Mouse (Mus musculus) neural tube, embryonic 13.5 days (tissue): ENCODE measurements at regions not wholly inside any gene's neighbourhood (a gene's known extent, or its start where the extent isn't known, plus 50 kb on each side); places are given as distances from the start of the nearest gene placed in this dataset.

Source experiments
- ATAC-seq: fragments of 200-750 bp; cut with Nextera tagmentation; 2 replicates; pipeline ENCODE4 v1.8.0; 2017; ENCODE audit warnings: low read depth, mild to moderate bottlenecking, moderate TSS enrichment, moderate library complexity
- H3K27ac ChIP-seq: fragments of 300-500 bp; sonication (generic); replicated peaks from 2 replicates; pipeline ENCODE4 v1.5.1; 2015; ENCODE audit warnings: moderate library complexity, mild to moderate bottlenecking, inconsistent platforms
- H3K27me3 ChIP-seq: fragments of 300-500 bp; sonication (generic); 2 replicates; pipeline ENCODE4 v1.6.1; 2015; ENCODE audit warnings: mild to moderate bottlenecking, inconsistent platforms
- H3K36me3 ChIP-seq: fragments of 300-500 bp; sonication (generic); 2 replicates; pipeline ENCODE4 v1.6.1; 2015; ENCODE audit warnings: mild to moderate bottlenecking, inconsistent platforms
- H3K4me1 ChIP-seq: fragments of 300-500 bp; sonication (generic); replicated peaks from 2 replicates; pipeline ENCODE4 v1.6.1; 2015; ENCODE audit warnings: inconsistent platforms
- H3K4me2 ChIP-seq: fragments of 300-500 bp; sonication (generic); 2 replicates; pipeline ENCODE4 v1.6.1; 2015; ENCODE audit warnings: inconsistent platforms, mild to moderate bottlenecking, moderate library complexity
- H3K4me3 ChIP-seq: fragments of 300-500 bp; sonication (generic); 2 replicates; pipeline ENCODE4 v1.5.1; 2015; ENCODE audit warnings: mild to moderate bottlenecking, inconsistent platforms
- H3K9ac ChIP-seq: fragments of 300-500 bp; sonication (generic); 2 replicates; pipeline ENCODE4 v1.6.1; 2015; ENCODE audit warnings: moderate library complexity, mild to moderate bottlenecking, inconsistent platforms
- H3K9me3 ChIP-seq: fragments of 300-500 bp; sonication (generic); 2 replicates; pipeline ENCODE4 v1.6.1; 2016; ENCODE audit warnings: inconsistent platforms
- WGBS: fragments of 180-500 bp; shearing (Covaris S2); methylation state at CpG from one replicate; pipeline ENCODE4 v1.1.7; 2015; 5-methylcytosine and 5-hydroxymethylcytosine counted together

DNA sequence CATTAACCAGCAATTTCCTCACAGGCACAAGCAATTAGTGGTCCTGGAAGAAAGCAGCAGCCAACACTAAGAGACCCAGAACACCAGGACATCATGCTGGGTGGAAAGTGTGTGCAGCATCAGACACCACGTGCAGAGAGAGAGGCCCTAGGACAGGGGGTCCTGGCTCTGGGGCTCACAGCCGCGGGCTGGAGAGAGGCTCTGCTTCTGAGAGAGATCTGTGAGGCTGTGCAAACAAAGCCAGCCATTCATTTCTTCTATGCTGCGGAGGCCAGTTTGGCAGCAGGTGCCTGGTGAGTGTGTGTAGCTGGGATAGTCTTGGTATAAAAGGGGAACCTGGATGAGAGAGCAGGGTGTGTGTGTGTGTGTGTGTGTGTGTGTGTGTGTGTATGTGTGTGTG lies 257.7 kb upstream of the Rnaseh2b start:
- ATAC-seq: peak; percentile 50; the same call in 1 of the 2 replicates
- no peak overlapping the region for H3K4me2 ChIP-seq
- H3K27me3 ChIP-seq: no peaks in the 10 kb centered on the region
- H3K36me3 ChIP-seq: no peaks in the 10 kb centered on the region
- 12% methylated on average over 4 of the region's 4 CpGs for WGBS
- H3K4me1 ChIP-seq: peaks cover 6% of the 10 kb centered on the region
- H3K27ac ChIP-seq: no peak overlapping the region
- no peak overlapping the region for H3K9ac ChIP-seq
- no peaks in the 10 kb centered on the region for H3K9me3 ChIP-seq
- H3K4me3 ChIP-seq: no peak overlapping the region

DNA sequence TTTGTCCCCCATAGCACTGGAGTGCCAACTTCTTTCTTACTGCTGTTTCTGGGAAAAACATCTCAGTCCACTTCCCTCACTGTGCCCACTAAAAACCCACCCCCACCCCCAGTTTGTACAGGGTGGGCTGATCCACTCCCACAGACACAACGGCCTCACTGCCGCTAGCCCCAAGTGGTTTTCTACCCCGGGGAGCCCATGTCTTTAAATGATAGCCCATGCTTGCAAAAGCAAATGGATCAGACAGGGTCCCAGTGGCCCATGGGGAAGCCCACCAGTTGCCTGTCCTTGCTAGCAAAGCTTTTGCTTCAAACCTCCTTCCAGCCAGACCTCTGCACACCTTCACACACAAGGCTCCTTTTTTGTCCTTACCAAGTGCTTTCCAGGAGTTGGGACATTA lies 257.0 kb upstream of the Rnaseh2b start:
- no peaks in the 10 kb centered on the region for H3K36me3 ChIP-seq
- peaks cover 6% of the 10 kb centered on the region for H3K4me1 ChIP-seq

DNA sequence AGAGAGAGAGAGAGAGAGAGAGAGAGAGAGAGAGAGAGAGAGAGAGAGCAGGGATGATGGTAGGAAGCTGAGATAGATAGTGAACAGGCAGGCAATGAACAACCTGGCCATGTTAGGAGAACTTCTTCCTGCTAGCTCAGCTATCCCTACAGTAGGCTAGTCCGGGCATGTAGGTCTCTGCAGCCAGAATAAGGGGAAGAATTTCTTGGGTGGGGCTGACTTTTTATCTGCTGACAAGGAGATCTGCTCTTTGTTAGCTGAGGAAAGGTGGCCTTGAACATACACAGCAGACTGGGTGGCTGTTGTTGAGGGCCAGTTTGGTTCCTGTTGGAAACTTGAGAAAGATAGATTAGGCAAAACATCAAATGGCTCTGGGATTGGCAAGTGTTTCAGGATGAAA lies 254.9 kb upstream of the Rnaseh2b start:
- no peaks in the 10 kb centered on the region for H3K27me3 ChIP-seq
- no peaks in the 10 kb centered on the region for H3K9me3 ChIP-seq
- no peak overlapping the region for H3K9ac ChIP-seq
- H3K4me1 ChIP-seq: peaks cover 6% of the 10 kb centered on the region
- no peaks in the 10 kb centered on the region for H3K36me3 ChIP-seq
- no peak overlapping the region for H3K27ac ChIP-seq
- ATAC-seq: no peak
- 81% methylated on average over 1 of the region's 1 CpGs for WGBS
- no peak overlapping the region for H3K4me2 ChIP-seq
- no peak overlapping the region for H3K4me3 ChIP-seq

More for the DNA sequence above, 257.0 kb upstream of the Rnaseh2b start:
- Histone ChIP-seq H3K9me3 (no peaks in the 10 kb centered on the region), H3K4me3 (no peak overlapping the region), H3K4me2 (no peak overlapping the region), H3K27me3 (no peaks in the 10 kb centered on the region), H3K9ac (no peak overlapping the region), H3K27ac (no peak overlapping the region)
- WGBS: 87% methylated on average over 3 of the region's 3 CpGs
- ATAC-seq: no peak

DNA sequence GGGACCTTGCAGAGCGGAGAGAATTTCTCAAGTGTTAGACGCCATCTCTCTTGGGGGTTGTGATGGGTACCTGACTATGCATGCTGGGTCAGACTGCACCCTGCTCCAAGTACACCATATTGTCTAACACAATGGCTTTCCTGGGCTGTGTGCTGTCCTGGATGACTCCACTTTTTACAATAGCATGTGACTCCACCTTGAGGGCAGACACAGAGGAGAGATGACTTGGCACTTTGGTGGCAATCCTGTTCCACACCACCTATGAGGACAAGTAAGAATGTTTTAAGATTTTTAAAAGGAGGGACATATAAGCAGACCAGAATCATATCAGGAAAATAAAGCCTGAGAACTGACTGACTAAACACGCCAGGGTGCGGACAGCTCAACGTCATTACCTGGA lies 254.5 kb upstream of the Rnaseh2b start:
- H3K9me3 ChIP-seq: no peaks in the 10 kb centered on the region
- ATAC-seq: no peak
- 91% methylated on average over 5 of the region's 5 CpGs for WGBS

DNA sequence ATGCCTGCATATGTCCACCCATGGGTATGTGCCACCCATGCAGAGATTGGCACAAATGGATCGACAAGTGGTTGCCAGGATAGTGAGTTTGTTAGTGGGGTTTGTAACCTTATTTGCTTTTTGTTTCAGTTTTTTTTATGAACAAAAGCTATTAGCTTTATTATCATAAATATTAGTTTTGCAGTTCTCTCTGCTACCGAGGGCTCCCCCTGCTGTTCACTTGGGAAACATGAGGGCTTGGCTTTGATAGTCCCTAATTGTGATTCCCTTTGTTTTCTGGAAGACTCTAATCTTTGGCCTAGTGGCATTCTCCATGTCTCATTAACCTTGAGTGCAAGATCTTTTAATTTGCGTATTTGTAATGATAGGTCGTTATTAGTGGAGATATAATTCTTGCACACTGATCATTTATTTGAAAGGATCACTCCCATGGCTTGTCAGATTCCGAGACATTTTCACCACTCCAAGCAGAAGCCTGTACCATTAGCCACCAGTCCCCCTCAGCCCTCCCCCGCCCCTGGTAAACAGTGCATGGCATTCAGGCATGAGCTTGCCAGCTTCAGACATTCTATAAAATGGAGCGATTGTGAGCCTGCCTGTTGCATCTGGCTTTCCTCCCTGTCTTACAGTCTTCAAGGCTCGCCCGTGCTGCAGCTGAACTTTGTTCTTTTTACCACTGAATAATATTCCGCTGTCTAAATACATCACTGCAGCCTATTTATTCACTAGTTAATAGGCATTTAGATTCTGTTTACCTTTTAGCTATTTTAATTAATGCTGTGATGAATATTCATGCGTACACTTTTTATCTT lies 249.9 kb upstream of the Rnaseh2b start:
- Histone ChIP-seq H3K36me3 (no peaks in the 10 kb centered on the region), H3K9me3 (peaks cover 4% of the 10 kb centered on the region; the same call in 1 of the 2 replicates), H3K27ac (no peak overlapping the region), H3K4me3 (no peak overlapping the region), H3K27me3 (no peaks in the 10 kb centered on the region), H3K4me1 (no peaks in the 10 kb centered on the region), H3K9ac (no peak overlapping the region), H3K4me2 (no peak overlapping the region)
- WGBS: 50% methylated on average over 11 of the region's 11 CpGs
- ATAC-seq: peak; percentile 63; the same call in 1 of the 2 replicates

More for the DNA sequence above, 254.5 kb upstream of the Rnaseh2b start:
- Histone ChIP-seq H3K36me3 (no peaks in the 10 kb centered on the region), H3K27ac (no peak overlapping the region), H3K27me3 (no peaks in the 10 kb centered on the region), H3K4me2 (no peak overlapping the region), H3K4me3 (no peak overlapping the region), H3K9ac (no peak overlapping the region), H3K4me1 (peaks cover 6% of the 10 kb centered on the region)

DNA sequence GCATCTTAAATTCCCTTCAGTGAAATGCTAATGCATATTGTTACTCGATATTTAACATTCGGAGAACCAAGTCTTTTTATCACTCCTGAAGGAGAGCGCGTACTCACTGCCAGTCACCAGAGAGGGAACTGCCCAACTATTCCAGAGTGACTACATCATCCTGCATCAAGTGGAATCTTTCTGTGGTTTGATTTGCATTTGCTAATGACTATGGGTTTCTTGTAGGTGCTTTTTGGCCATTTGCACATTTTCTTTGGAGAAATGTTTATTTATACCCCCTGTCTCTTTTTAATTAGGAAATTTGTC lies 249.3 kb upstream of the Rnaseh2b start:
- H3K4me1 ChIP-seq: no peaks in the 10 kb centered on the region
- WGBS: 65% methylated on average over 4 of the region's 4 CpGs
- no peaks in the 10 kb centered on the region for H3K27me3 ChIP-seq
- H3K9ac ChIP-seq: no peak overlapping the region
- H3K4me2 ChIP-seq: no peak overlapping the region
- no peak overlapping the region for H3K27ac ChIP-seq
- H3K4me3 ChIP-seq: no peak overlapping the region
- peaks cover 4% of the 10 kb centered on the region; the same call in 1 of the 2 replicates for H3K9me3 ChIP-seq
- no peak for ATAC-seq
- H3K36me3 ChIP-seq: no peaks in the 10 kb centered on the region

DNA sequence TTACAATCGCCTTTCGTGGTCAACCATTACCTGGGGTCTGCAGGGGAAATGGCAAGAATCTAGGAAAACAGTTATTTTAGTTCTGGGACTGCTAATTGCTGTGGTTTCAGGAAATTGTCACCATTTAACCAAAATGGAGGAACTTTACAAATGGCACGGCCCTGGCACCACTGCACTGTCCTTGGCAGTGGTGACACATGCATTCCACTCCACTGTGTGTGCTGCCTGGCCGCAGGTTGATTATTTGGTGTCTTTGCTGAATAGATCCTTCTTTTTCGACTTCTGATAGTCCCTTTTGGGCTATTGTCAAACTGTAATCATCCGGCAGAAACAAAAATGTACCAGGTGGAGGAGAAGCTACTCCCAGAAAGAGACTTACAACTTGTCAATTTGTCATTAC lies 241.4 kb upstream of the Rnaseh2b start:
- Histone ChIP-seq H3K9ac (no peak overlapping the region), H3K27ac (no peak overlapping the region), H3K4me1 (no peaks in the 10 kb centered on the region), H3K36me3 (no peaks in the 10 kb centered on the region), H3K4me3 (no peak overlapping the region), H3K4me2 (no peak overlapping the region), H3K27me3 (no peaks in the 10 kb centered on the region), H3K9me3 (peaks cover 8% of the 10 kb centered on the region; the same call in 1 of the 2 replicates)
- 94% methylated on average over 6 of the region's 6 CpGs for WGBS
- ATAC-seq: no peak

DNA sequence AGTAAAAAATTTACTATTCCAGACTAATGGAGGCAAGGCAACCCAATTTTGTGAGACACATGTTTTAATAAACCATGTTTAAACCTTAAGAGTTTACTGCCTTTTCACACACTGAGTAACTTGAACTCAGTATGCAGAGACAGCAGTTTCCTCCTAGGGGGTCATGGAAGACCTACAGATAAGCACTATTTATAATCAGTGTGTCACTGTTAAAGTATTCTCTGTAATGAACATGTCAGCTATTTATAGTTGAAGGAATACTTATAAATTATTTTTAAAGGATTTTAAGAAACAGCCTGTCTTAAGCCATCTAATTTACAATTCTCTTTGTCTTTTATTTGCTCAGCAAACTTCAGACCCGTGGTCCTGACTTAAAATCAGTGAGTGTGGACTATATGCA lies 240.5 kb upstream of the Rnaseh2b start:
- no peaks in the 10 kb centered on the region for H3K36me3 ChIP-seq
- no peaks in the 10 kb centered on the region for H3K4me1 ChIP-seq
- no peak overlapping the region for H3K27ac ChIP-seq
- H3K9me3 ChIP-seq: peaks cover 8% of the 10 kb centered on the region; the same call in 1 of the 2 replicates
- H3K27me3 ChIP-seq: no peaks in the 10 kb centered on the region
- H3K4me2 ChIP-seq: no peak overlapping the region
- no peak for ATAC-seq
- H3K4me3 ChIP-seq: no peak overlapping the region
- 47% methylated on average over 1 of the region's 1 CpGs for WGBS
- no peak overlapping the region for H3K9ac ChIP-seq

DNA sequence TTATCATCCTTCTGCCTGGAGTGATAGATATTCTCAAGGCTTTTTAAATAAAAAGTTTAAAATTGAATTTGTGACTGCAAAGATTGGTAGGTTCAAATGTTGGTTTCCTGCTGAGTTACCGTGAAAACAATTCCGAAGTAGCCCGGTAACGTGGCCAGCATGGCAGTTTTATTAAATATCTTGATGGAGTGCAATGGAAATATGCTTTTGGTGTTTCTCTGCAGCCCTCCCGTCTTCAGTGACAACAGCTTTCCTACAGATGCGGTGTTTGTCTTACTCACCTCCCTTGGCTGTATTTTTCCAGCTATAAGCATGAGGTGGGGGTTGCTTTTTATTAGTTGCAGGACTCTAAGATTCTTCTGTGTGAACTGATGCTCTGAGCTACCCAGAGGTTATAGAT lies 239.4 kb upstream of the Rnaseh2b start:
- no peak overlapping the region for H3K4me3 ChIP-seq
- ATAC-seq: no peak
- H3K27me3 ChIP-seq: no peaks in the 10 kb centered on the region
- no peak overlapping the region for H3K9ac ChIP-seq
- peaks cover 8% of the 10 kb centered on the region; the same call in 1 of the 2 replicates for H3K9me3 ChIP-seq
- no peaks in the 10 kb centered on the region for H3K36me3 ChIP-seq
- H3K4me2 ChIP-seq: no peak overlapping the region
- H3K4me1 ChIP-seq: no peaks in the 10 kb centered on the region
- H3K27ac ChIP-seq: no peak overlapping the region
- 72% methylated on average over 6 of the region's 6 CpGs for WGBS

DNA sequence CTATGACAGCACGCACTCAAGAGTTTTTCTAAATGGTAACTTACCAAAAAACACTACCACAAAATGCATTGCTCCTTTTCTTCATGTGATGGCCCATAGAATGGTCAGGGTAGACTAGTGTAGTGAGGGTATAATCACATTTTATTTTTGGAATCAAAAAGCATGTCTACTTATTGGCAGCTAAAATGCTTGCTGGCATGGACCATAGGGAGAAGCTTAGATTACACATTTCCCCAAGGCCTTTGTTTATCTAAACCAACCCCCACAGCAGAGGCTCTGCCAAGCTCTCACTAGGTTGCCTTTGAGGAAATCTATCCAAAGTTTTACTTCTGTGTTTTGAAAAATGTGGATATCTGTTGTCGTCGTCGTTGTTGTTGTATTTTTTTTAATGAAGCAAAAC lies 235.3 kb upstream of the Rnaseh2b start:
- Histone ChIP-seq H3K4me1 (no peaks in the 10 kb centered on the region), H3K4me3 (no peak overlapping the region), H3K9ac (no peak overlapping the region), H3K9me3 (peaks cover 8% of the 10 kb centered on the region; the same call in 1 of the 2 replicates), H3K27ac (no peak overlapping the region), H3K4me2 (no peak overlapping the region), H3K36me3 (no peaks in the 10 kb centered on the region), H3K27me3 (no peaks in the 10 kb centered on the region)
- 91% methylated on average over 4 of the region's 4 CpGs for WGBS
- ATAC-seq: no peak

DNA sequence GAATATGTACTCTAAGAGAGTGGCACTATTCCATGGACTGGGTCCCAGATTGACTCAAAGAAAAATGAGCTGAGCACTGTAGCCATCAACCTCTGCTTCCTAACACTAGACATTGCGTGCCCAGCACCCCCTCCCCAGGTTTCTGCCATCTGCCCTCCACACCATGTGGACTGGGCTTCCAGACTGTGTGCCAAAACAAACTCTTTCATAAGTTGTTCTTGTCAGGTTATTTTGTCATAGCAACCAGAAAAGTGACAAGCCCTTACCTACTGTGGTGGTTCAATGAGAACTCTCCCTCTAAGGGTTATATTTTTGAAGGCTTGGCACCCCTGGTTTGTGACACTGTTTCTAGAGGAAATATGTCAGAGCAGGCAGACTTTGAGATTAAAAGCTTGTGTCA lies 234.3 kb upstream of the Rnaseh2b start:
- Histone ChIP-seq H3K9ac (no peak overlapping the region), H3K4me3 (no peak overlapping the region), H3K4me2 (no peak overlapping the region), H3K27ac (no peak overlapping the region), H3K27me3 (no peaks in the 10 kb centered on the region), H3K36me3 (no peaks in the 10 kb centered on the region), H3K9me3 (peaks cover 8% of the 10 kb centered on the region; the same call in 1 of the 2 replicates), H3K4me1 (no peaks in the 10 kb centered on the region)
- no peak for ATAC-seq
- 89% methylated on average over 1 of the region's 1 CpGs for WGBS

DNA sequence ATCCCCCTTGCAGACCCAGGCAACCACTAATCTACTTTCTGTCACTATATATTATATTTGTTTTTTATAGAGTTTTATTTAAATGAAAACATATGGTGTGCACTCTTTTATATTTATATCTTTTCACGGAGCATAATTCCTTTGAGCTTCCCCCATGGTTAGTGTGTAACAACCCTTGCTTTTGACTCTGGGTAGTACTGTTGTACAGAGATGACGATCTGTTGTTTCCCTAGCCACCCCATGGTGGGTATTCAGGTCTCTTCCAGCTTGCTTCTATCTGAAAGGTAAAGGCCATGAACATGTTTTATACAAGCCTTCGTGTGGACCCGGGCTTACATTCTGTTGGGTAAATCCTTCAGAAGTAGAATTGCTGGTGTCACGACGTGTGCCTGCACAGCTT lies 221.2 kb upstream of the Rnaseh2b start:
- 87% methylated on average over 6 of the region's 6 CpGs for WGBS
- no peaks in the 10 kb centered on the region for H3K4me1 ChIP-seq

DNA sequence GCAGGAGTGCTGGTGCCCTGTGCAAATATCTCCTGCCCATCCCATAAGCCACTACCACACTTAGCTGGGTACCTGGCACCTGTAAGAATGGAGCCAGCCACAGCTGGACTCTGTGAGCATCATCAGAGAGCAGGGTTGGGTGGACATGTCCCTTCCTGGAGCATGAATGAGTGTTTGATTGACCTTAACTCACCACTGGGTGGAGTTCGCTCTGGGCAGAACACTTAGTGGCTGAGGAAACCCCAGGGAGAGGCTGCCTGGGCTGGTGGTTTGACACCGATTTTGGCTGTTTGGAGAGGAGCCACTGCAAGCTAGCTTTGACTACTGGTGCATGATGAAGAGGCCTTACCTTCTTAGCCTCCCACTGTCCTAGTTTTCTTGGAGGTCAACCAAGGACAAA lies 208.3 kb upstream of the Rnaseh2b start:
- Histone ChIP-seq H3K4me2 (no peak overlapping the region), H3K4me3 (no peak overlapping the region), H3K36me3 (no peaks in the 10 kb centered on the region), H3K9ac (no peak overlapping the region), H3K27ac (no peak overlapping the region), H3K9me3 (no peaks in the 10 kb centered on the region), H3K4me1 (no peaks in the 10 kb centered on the region), H3K27me3 (no peaks in the 10 kb centered on the region)
- WGBS: 56% methylated on average over 2 of the region's 2 CpGs
- ATAC-seq: no peak

More for the DNA sequence above, 221.2 kb upstream of the Rnaseh2b start:
- no peaks in the 10 kb centered on the region for H3K36me3 ChIP-seq
- no peaks in the 10 kb centered on the region for H3K9me3 ChIP-seq
- no peak for ATAC-seq
- no peak overlapping the region for H3K4me2 ChIP-seq
- no peak overlapping the region for H3K4me3 ChIP-seq
- H3K27ac ChIP-seq: no peak overlapping the region
- H3K27me3 ChIP-seq: no peaks in the 10 kb centered on the region
- no peak overlapping the region for H3K9ac ChIP-seq
